Mouse (Mus musculus) megakaryocyte progenitor cell, adult 5-6 weeks (primary cell): ENCODE data around the gene Tnfaip1. TPM values are rescaled to one million over a fixed set of nuclear protein-coding genes. Genes with fewer than 3 reads are reported as not detected.

ENCODE experiments used
- ATAC-seq: replicated peaks from 2 replicates; pipeline ENCODE4 v1.8.0; 2016; ENCODE audit warnings: mild to moderate bottlenecking, moderate TSS enrichment, inconsistent platforms; ENCODE audit not compliant: poor library complexity
- total RNA-seq, 2 experiments: library from RNA; stranded (forward) in 1 of 2; stranded (reverse) in 1 of 2; fragments of 157-497, 149-512 nt in 1 of 2; fragments of 200-1000 nt in 1 of 2; gene quantifications; 2 replicates each; pipeline versions ENCODE4 v1.2.3 to v1.2.4; 2015 to 2017

Gene Tnfaip1
- total RNA-seq, 2 experiments from 2014 or later, result 5.5 to 9.3 TPM

- ATAC-seq, result no peak
These were observed 34.6 kb downstream of the Tnfaip1 start for GRCm38 (mm10) chr11:78501529-78501928.

- ATAC-seq, result no peak
These were observed 35.4 kb downstream of the Tnfaip1 start for GRCm38 (mm10) chr11:78500623-78501202.

- no peak for ATAC-seq
These were observed 36.6 kb downstream of the Tnfaip1 start for GRCm38 (mm10) chr11:78499543-78499942.

- ATAC-seq, result no peak
These were observed 37.1 kb downstream of the Tnfaip1 start, which contains the start of gene Vtn for GRCm38 (mm10) chr11:78499004-78499403. Gene Vtn (plus strand): TSS chr11:78499091.

- ATAC-seq, result peak; percentile 99
These were observed 38.3 kb downstream of the Tnfaip1 start, which contains the start of gene Sarm1 for GRCm38 (mm10) chr11:78497544-78498522. Gene Sarm1 (minus strand): TSS chr11:78497754.

GRCm38 (mm10) chr11:78497071-78497541 is 39.0 kb downstream of the Tnfaip1 start:
- no peak for ATAC-seq

- ATAC-seq, result 0 out of 2 replicates have a peak, but pooled peaks have one; percentile 33
These were observed 40.2 kb downstream of the Tnfaip1 start for GRCm38 (mm10) chr11:78495904-78496303.

GRCm38 (mm10) chr11:78490781-78491241 is 45.3 kb downstream of the Tnfaip1 start:
- ATAC-seq, result peak; percentile 71

GRCm38 (mm10) chr11:78488168-78488567 is 48.0 kb downstream of the Tnfaip1 start:
- peak; percentile 83 for ATAC-seq

- no peak for ATAC-seq
These were observed 52.5 kb downstream of the Tnfaip1 start for GRCm38 (mm10) chr11:78483639-78484038.

GRCm38 (mm10) chr11:78475289-78475688 is 60.8 kb downstream of the Tnfaip1 start:
- ATAC-seq, result peak; percentile 52; the same call in 1 of the 2 replicates

Other genes starting within 250 kb of the Tnfaip1 start
- gene BC030499, start 245.5 kb downstream of the Tnfaip1 start, total RNA-seq (2015), result 0.22 and 0.30 TPM in 2 replicates
- gene BC030499, start 245.5 kb downstream of the Tnfaip1 start, total RNA-seq (2017), result 0.14 and 2.0 TPM in 2 replicates
- 27.0 and 30.0 TPM in 2 replicates for gene Spag5, start 234.8 kb downstream of the Tnfaip1 start, total RNA-seq (2015)
- 52.6 and 54.0 TPM in 2 replicates for gene Spag5, start 234.8 kb downstream of the Tnfaip1 start, total RNA-seq (2017)
- gene Aldoc, start 213.4 kb downstream of the Tnfaip1 start, total RNA-seq (2015), result 0.15 and 1.0 TPM in 2 replicates
- gene Aldoc, start 213.4 kb downstream of the Tnfaip1 start, total RNA-seq (2017), result 0.17 and 0.54 TPM in 2 replicates
- 25.6 and 28.6 TPM in 2 replicates for gene Pigs, start 207.9 kb downstream of the Tnfaip1 start, total RNA-seq (2015)
- 13.3 and 15.6 TPM in 2 replicates for gene Pigs, start 207.9 kb downstream of the Tnfaip1 start, total RNA-seq (2017)
- gene Unc119, start 192.8 kb downstream of the Tnfaip1 start, total RNA-seq (2015), result 27.2 and 34.4 TPM in 2 replicates
- 25.7 and 29.2 TPM in 2 replicates for gene Unc119, start 192.8 kb downstream of the Tnfaip1 start, total RNA-seq (2017)
- gene Foxn1, start 149.8 kb downstream of the Tnfaip1 start, total RNA-seq (2015), result not detected in 2 replicates
- not detected in 2 replicates for gene Foxn1, start 149.8 kb downstream of the Tnfaip1 start, total RNA-seq (2017)
- gene Slc13a2, start 114.1 kb downstream of the Tnfaip1 start, total RNA-seq (2015), result 0.10 and 1.0 TPM in 2 replicates
- gene Slc13a2, start 114.1 kb downstream of the Tnfaip1 start, total RNA-seq (2017), result 0.04 and 0.44 TPM in 2 replicates
- gene Slc46a1, start 70.6 kb downstream of the Tnfaip1 start, total RNA-seq (2015), result 2.4 and 2.7 TPM in 2 replicates
- gene Slc46a1, start 70.6 kb downstream of the Tnfaip1 start, total RNA-seq (2017), result 1.8 and 5.8 TPM in 2 replicates
- 0.17 and 0.24 TPM in 2 replicates for gene Sarm1, start 38.6 kb downstream of the Tnfaip1 start, total RNA-seq (2015)
- gene Sarm1, start 38.6 kb downstream of the Tnfaip1 start, total RNA-seq (2017), result 0.08 TPM in 1 of 2 replicates, not detected in the other
- not detected in 2 replicates for gene Vtn, start 37.2 kb downstream of the Tnfaip1 start, total RNA-seq (2015)
- gene Vtn, start 37.2 kb downstream of the Tnfaip1 start, total RNA-seq (2017), result not detected in 2 replicates
- gene Sebox, start 32.9 kb downstream of the Tnfaip1 start, total RNA-seq (2015), result not detected in 2 replicates
- gene Sebox, start 32.9 kb downstream of the Tnfaip1 start, total RNA-seq (2017), result not detected in 2 replicates
- gene Tmem199, start 24.2 kb downstream of the Tnfaip1 start, total RNA-seq (2015), result 20.9 and 26.7 TPM in 2 replicates
- gene Tmem199, start 24.2 kb downstream of the Tnfaip1 start, total RNA-seq (2017), result 27.5 and 34.4 TPM in 2 replicates
- 57.5 and 59.2 TPM in 2 replicates for gene Poldip2, start 24.1 kb downstream of the Tnfaip1 start, total RNA-seq (2015)
- 59.2 and 77.8 TPM in 2 replicates for gene Poldip2, start 24.1 kb downstream of the Tnfaip1 start, total RNA-seq (2017)
- 112 and 130 TPM in 2 replicates for gene Ift20, start within 50 bp of the Tnfaip1 start, total RNA-seq (2015)
- gene Ift20, start within 50 bp of the Tnfaip1 start, total RNA-seq (2017), result 158 and 160 TPM in 2 replicates
- 102 and 108 TPM in 2 replicates for gene Tmem97, start 14.4 kb upstream of the Tnfaip1 start, total RNA-seq (2015)
- gene Tmem97, start 14.4 kb upstream of the Tnfaip1 start, total RNA-seq (2017), result 77.5 and 77.9 TPM in 2 replicates
- gene Nlk, start 161.0 kb upstream of the Tnfaip1 start, total RNA-seq (2015), result 15.8 and 19.5 TPM in 2 replicates
- 16.6 and 21.6 TPM in 2 replicates for gene Nlk, start 161.0 kb upstream of the Tnfaip1 start, total RNA-seq (2017)
- 36.4 and 39.5 TPM in 2 replicates for gene Ccnq, start 215.4 kb upstream of the Tnfaip1 start, total RNA-seq (2015)
- 24.3 and 30.1 TPM in 2 replicates for gene Ccnq, start 215.4 kb upstream of the Tnfaip1 start, total RNA-seq (2017)